Mouse (Mus musculus) hindbrain, embryonic 11.5 days (tissue): Measurements from ENCODE around the gene Polr2c. TPM values are rescaled to one million over a fixed set of nuclear protein-coding genes. Genes with fewer than 3 reads are reported as not detected.
A peak's percentile ranks its signal among the peaks of the same experiment; 100 is the strongest.

ENCODE experiments used
- ATAC-seq: fragments of 200-750 bp; cut with Nextera tagmentation; 2 replicates; pipeline ENCODE4 v1.8.0; 2017; ENCODE audit warnings: mild to moderate bottlenecking, moderate TSS enrichment, moderate library complexity; ENCODE audit not compliant: low FRiP score
- DNase-seq: peaks from one replicate; pipeline ENCODE4 v3.0.0-alpha.2; 2015; ENCODE audit warnings: low spot score
- H3K27ac ChIP-seq: fragments of 300-500 bp; sonication (generic); 2 replicates; pipeline ENCODE4 v1.5.1; 2014; ENCODE audit warnings: mild to moderate bottlenecking, low read depth, low read length
- H3K27me3 ChIP-seq: fragments of 300-500 bp; sonication (generic); 2 replicates; pipeline ENCODE4 v1.6.1; 2014; ENCODE audit warnings: mild to moderate bottlenecking, low read length, moderate library complexity, mixed read lengths; ENCODE audit not compliant: control insufficient read depth, insufficient read depth
- H3K36me3 ChIP-seq: fragments of 300-500 bp; sonication (generic); 2 replicates; pipeline ENCODE4 v1.6.1; 2014; ENCODE audit warnings: mild to moderate bottlenecking, low read length, moderate library complexity, mixed read lengths; ENCODE audit not compliant: control insufficient read depth, insufficient read depth
- H3K4me1 ChIP-seq: fragments of 300-500 bp; sonication (generic); replicated peaks from 2 replicates; pipeline ENCODE4 v1.6.1; 2014; ENCODE audit warnings: low read length, mixed read lengths; ENCODE audit not compliant: control insufficient read depth, insufficient read depth
- H3K4me2 ChIP-seq: fragments of 300-500 bp; sonication (generic); replicated peaks from 2 replicates; pipeline ENCODE4 v1.6.1; 2014; ENCODE audit warnings: mild to moderate bottlenecking, low read depth, low read length
- H3K4me3 ChIP-seq: fragments of 300-500 bp; sonication (generic); 2 replicates; pipeline ENCODE4 v1.5.1; 2014; ENCODE audit warnings: low read depth, low read length
- H3K9ac ChIP-seq: fragments of 300-500 bp; sonication (generic); 2 replicates; pipeline ENCODE4 v1.6.1; 2014; ENCODE audit warnings: low read depth, low read length
- H3K9me3 ChIP-seq: fragments of 300-500 bp; sonication (generic); 2 replicates; pipeline ENCODE4 v1.6.1; 2016; ENCODE audit warnings: low read length; ENCODE audit not compliant: control insufficient read depth
- WGBS: fragments of 180-500 bp; shearing (Covaris S2); extraction: QIAGEN DNeasy Blood & Tissue Kit; methylation state at CpG from one replicate; pipeline ENCODE4 v1.1.7; 2014; 5-methylcytosine and 5-hydroxymethylcytosine counted together
- polyA plus RNA-seq: library from polyadenylated mRNA; unstranded; fragments of >200 nt; fragmentation: Nextera tagmentation; extraction: Ambion mirVana; gene quantifications from 2 replicates; pipeline ENCODE4 v1.2.1, GENCODE M21; 2014

Polr2c gene
- polyA plus RNA-seq, 1 experiment from 2014 or later = 159 TPM

DNA sequence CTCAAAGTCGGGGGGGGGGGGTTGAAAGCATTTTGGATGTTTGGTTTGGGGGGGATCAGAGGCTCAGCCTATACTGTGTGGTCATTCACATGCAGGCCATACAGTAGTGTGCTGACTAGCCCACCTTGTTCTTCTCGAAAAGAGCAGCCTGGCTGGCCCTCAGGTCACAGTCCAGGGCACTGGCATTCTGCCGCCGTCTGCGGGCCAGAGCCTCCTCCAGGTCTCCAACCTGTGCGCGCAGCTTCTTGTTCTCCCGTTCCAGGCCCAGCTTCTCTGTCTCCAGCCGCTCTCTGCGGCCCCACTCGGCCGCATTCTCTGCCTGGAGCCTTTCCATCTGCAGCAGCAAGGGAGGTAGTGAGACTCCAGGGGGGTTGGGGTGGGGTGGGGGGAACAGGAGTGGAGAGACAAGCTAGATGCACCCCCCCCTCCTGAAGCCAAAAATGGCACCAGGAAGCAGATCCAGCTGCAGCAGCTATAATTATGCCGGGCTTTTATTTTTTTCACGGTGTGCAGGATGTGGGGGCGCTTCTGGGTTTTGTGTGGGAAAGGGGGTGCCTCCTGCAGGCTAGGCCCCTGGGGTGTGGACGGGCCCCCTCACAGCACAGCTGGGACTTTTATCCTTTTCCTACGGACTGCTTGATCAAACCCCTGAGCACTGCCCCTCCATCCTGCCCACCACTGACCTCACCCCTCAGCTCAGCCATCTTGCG is 50.5 kb downstream of the Polr2c start:
- 91% methylated on average over 18 of the region's 18 CpGs for WGBS

DNA sequence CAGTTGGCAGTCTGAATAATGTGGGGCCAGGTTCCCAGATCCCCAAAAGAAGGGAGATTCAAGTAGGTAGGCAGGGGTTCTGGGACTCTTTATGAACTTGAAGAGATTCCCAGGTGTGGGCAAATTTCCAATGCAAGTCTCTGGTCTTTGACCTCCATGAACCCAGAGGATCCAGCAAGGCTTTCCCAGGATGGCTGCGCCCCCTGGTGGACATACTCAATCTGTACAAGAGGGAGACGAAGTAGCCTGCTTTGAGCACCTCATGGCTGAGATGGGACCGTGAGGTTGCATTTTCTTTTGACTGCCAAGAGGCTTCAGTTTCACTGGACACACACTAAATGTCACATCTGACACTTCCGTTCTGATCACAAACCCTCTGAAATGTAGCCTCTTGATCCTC is 51.6 kb downstream of the Polr2c start:
- Histone ChIP-seq H3K4me1 (0 out of 2 replicates have a peak, but pooled peaks cover 5% of the 10 kb centered on the region), H3K4me3 (no peak overlapping the region), H3K27me3 (peaks cover 14% of the 10 kb centered on the region), H3K4me2 (no peak overlapping the region), H3K36me3 (no peaks in the 10 kb centered on the region), H3K9me3 (no peaks in the 10 kb centered on the region), H3K9ac (no peak overlapping the region), H3K27ac (no peak overlapping the region)
- DNase-seq (peak; percentile 90), ATAC-seq (no peak)
- 15% methylated on average over 4 of the region's 4 CpGs for WGBS

More for the DNA sequence above, 50.5 kb downstream of the Polr2c start:
- Histone ChIP-seq H3K27ac (no peak overlapping the region), H3K36me3 (no peaks in the 10 kb centered on the region), H3K9ac (no peak overlapping the region), H3K9me3 (no peaks in the 10 kb centered on the region), H3K27me3 (peaks cover 4% of the 10 kb centered on the region), H3K4me1 (no peaks in the 10 kb centered on the region), H3K4me2 (no peak overlapping the region), H3K4me3 (no peak overlapping the region)
- no peak for DNase-seq
- ATAC-seq = no peak; the same call in 1 of the 2 replicates

- peaks cover 18% of the 10 kb centered on the region for H3K27me3 ChIP-seq
- H3K27ac ChIP-seq = no peak overlapping the region
- no peaks in the 10 kb centered on the region for H3K36me3 ChIP-seq
- peaks cover 7% of the 10 kb centered on the region; the same call in 1 of the 2 replicates for H3K4me1 ChIP-seq
- peak overlapping the region; percentile 54 for H3K9ac ChIP-seq
- no peaks in the 10 kb centered on the region for H3K9me3 ChIP-seq
- H3K4me3 ChIP-seq = peak overlapping the region; percentile 44
- WGBS = 3% methylated on average over 72 of the region's 77 CpGs
- H3K4me2 ChIP-seq = peak overlapping the region; percentile 90
- peak; percentile 69 for ATAC-seq
- peak; percentile 83 for DNase-seq
These were observed 55.9 kb downstream of the Polr2c start for GRCm38 (mm10) chr8:94913061-94913660.

- no peak overlapping the region for H3K4me3 ChIP-seq
- H3K27ac ChIP-seq = no peak overlapping the region
- H3K36me3 ChIP-seq = no peaks in the 10 kb centered on the region
- no peaks in the 10 kb centered on the region for H3K9me3 ChIP-seq
- DNase-seq = no peak
- 88% methylated on average over 6 of the region's 6 CpGs for WGBS
- no peak overlapping the region for H3K4me2 ChIP-seq
- peaks cover 7% of the 10 kb centered on the region; the same call in 1 of the 2 replicates for H3K4me1 ChIP-seq
- no peak for ATAC-seq
- H3K27me3 ChIP-seq = peaks cover 18% of the 10 kb centered on the region
- H3K9ac ChIP-seq = no peak overlapping the region
These were observed 57.0 kb downstream of the Polr2c start for GRCm38 (mm10) chr8:94914256-94914655.

- Histone ChIP-seq H3K9me3 (no peaks in the 10 kb centered on the region), H3K36me3 (no peaks in the 10 kb centered on the region), H3K9ac (no peak overlapping the region), H3K4me2 (no peak overlapping the region), H3K27ac (no peak overlapping the region), H3K27me3 (peaks cover 18% of the 10 kb centered on the region), H3K4me3 (no peak overlapping the region), H3K4me1 (peaks cover 7% of the 10 kb centered on the region; the same call in 1 of the 2 replicates)
- 76% methylated on average over 3 of the region's 3 CpGs for WGBS
- ATAC-seq (no peak), DNase-seq (no peak)
These were observed 57.5 kb downstream of the Polr2c start for GRCm38 (mm10) chr8:94914701-94915101.

DNA sequence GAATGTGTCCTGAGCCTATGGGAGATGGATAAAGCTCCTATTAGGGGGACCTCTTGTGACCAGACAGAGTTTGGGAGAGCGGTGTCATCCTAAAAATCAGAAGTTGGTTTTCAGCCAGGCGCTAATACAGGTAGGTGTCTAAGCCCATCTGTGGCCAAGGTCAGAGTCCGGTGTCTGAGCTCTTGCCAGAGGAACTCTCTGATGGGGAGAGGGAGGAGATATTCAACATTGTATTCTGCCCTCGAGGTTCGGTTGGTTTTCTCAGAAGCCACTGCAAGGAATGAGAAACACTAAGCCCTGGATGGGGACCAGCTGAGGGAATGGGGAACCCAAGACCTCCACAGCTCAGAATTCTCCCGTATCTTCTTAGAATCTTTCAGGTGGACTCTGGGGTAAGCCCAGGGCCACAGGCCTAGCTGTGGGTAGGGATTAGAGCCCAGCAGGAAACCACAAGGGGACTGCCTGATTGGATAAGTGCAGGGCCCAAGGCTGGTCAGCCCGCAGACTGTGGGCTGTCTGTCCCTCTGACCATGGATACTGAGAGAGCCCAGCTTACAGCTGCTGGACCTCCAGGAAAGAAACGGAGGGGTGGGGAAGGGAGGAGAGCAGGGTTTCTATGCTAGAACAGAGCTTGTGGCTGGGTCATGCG is 59.2 kb downstream of the Polr2c start:
- peaks cover 7% of the 10 kb centered on the region; the same call in 1 of the 2 replicates for H3K4me1 ChIP-seq
- H3K27me3 ChIP-seq = peaks cover 18% of the 10 kb centered on the region
- WGBS = 51% methylated on average over 9 of the region's 9 CpGs
- no peak for DNase-seq
- H3K4me2 ChIP-seq = peak overlapping the region; percentile 84
- peak overlapping the region; percentile 70 for H3K4me3 ChIP-seq
- H3K36me3 ChIP-seq = no peaks in the 10 kb centered on the region
- ATAC-seq = no peak
- no peak overlapping the region for H3K27ac ChIP-seq
- H3K9ac ChIP-seq = peak overlapping the region; percentile 58; the same call in 1 of the 2 replicates
- H3K9me3 ChIP-seq = no peaks in the 10 kb centered on the region

DNA sequence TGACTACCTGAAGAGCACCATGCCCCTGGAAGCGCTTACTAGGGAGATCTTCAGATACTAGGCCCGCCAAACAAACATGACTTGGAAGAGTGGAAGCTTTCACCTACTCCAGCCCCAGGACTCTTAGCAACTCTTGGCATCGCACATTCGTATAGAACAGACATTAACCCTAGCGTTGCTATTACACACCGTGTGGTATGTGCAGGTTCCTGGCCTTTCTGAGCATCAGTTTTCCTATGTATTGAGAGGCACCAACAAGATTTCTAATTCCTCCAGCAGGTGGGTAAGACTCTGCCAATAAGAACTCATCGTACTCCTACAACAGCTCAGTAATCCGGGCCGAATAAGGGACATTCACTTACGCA is 59.7 kb downstream of the Polr2c start:
- WGBS = 12% methylated on average over 10 of the region's 10 CpGs
- H3K27me3 ChIP-seq = peaks cover 18% of the 10 kb centered on the region
- DNase-seq = no peak
- H3K9ac ChIP-seq = peak overlapping the region; percentile 58
- no peaks in the 10 kb centered on the region for H3K36me3 ChIP-seq
- H3K9me3 ChIP-seq = no peaks in the 10 kb centered on the region
- H3K4me3 ChIP-seq = peak overlapping the region; percentile 70
- H3K27ac ChIP-seq = no peak overlapping the region
- peak overlapping the region; percentile 84 for H3K4me2 ChIP-seq
- ATAC-seq = peak; percentile 45
- H3K4me1 ChIP-seq = peaks cover 7% of the 10 kb centered on the region; the same call in 1 of the 2 replicates

DNA sequence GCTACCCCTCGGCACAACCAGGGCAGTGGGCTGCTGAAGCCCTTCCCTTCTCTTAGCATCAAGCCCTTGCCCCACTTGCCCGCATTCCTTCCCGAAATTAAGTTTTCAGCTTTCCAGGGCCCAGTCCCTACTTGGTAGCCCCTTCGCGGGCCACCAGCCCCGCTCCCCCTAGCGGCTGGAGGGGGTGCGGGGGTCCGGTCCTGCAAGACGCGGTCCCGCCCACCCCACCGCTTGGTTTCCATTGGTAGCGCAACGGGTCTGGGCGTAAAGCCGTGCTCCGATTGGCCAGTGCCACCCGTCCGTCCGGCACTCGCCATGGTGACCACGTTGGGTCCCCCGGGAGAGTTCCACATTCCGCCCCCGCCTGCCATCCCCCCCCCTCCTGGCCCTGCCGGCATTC is 60.1 kb downstream of the Polr2c start:
- peak; percentile 97 for DNase-seq
- WGBS = 1% methylated on average over 25 of the region's 27 CpGs
- Histone ChIP-seq H3K36me3 (no peaks in the 10 kb centered on the region), H3K27ac (0 out of 2 replicates have a peak overlapping the region, but pooled peaks have one; percentile 39), H3K4me2 (peak overlapping the region; percentile 84), H3K27me3 (peaks cover 17% of the 10 kb centered on the region), H3K4me1 (peaks cover 7% of the 10 kb centered on the region; the same call in 1 of the 2 replicates), H3K4me3 (peak overlapping the region; percentile 70), H3K9ac (peak overlapping the region; percentile 77), H3K9me3 (no peaks in the 10 kb centered on the region)
- peak; percentile 94 for ATAC-seq
